Mouse (Mus musculus) right cerebral cortex, adult 2 months (tissue): Measurements from ENCODE around the gene Epm2aip1.

Source experiments
- DNase-seq, 2 experiments: peaks; one replicate each; pipeline ENCODE4 v3.0.0; 2021 to 2022; ENCODE audit warnings: low spot score in 2 of 2

Gene Epm2aip1

DNA sequence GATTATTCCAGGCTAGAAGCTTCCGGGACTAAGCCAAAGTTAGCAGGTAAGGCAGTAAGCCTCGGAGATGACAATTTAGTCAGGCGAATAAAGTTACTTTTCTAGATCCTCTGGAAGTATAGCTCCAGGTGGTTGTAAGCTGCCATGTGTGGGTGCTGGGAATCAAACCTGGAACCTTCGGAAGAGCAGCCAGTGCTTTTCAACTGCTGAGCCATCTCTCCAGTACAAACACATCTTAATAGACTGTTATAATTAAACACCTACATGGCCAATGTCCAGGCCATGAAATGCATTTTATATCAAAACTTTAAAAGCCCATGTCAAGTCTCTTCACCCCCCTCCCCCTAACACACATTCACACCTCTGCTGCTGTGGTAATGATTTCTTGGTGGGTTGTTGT is 16.2 kb downstream of the Epm2aip1 start:
- DNase-seq, result no peak

- no peak for DNase-seq
Measured at GRCm38 (mm10) chr9:111289294-111289831, 17.6 kb downstream of the Epm2aip1 start.

DNA sequence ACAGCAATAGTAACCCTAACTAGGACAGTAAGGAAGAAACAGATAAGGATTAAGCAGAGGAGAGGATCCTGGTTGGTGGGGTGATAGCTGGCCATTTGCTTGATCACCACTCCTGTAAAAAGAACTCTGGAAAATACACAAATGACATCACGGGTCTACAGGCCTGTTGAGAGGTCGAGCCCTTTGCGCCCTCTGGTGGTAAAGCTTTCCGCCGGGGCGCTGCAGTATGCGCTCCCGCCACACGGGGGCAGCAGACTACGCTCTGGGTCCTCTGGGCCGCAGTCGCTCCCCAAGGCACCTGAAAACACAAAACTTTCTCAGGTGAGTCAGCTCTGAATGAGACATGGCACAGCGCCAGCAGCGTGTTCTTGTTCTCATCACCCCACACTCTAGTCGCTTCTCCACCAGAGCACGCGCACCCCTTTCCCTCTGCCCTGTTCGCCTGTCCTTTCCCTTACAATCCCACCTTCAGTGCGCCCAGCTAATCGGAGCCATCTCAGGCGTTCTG is 18.2 kb downstream of the Epm2aip1 start:
- peak; percentile 96 to 98 for DNase-seq

DNA sequence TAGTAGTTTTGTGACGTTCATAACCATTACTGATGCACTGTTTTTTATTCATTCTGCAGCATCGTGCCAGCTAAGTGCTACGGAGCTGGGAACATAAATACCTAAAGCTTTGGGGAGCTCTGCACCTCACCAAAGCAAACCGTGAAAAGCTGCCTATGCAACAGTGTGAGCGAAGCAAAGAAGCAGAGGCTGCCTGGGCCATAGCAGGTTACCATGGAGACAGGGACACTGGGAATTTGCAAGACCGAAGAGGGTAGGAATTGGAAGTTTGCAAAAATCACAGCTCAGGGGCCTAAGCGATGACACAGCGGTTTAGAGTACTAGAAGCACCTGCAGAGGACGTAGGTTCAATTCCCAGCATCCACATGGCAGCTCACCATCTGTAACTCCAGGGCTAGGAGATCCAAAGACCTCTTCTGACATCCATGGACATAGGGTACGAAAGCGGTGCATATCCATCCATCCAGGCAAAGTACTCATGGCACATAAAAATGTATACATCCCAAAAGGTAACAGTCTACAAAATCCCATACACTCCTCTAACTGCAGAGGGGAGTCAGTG is 18.9 kb downstream of the Epm2aip1 start:
- peak in 1 of 2 experiments; percentile 30 for DNase-seq

DNA sequence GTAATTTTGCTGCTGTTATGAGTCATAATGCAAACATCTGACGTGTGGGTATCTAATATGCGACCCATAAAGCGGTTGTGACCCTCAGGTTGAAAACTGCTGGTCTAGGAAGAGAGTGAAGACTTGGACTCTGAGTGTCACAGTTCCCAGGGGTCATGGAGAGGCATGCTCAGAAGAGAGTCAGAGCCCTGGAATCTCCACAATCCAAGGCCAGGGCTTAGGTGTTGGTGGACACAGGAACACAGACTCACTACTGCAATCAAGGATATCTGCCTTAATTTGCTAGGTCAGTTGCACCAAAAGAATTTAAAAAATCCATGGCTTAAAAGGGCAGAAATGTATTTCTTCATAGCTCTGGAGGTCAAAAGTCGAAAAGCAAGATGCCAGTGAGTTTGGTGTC is 21.5 kb downstream of the Epm2aip1 start:
- DNase-seq, result no peak

DNA sequence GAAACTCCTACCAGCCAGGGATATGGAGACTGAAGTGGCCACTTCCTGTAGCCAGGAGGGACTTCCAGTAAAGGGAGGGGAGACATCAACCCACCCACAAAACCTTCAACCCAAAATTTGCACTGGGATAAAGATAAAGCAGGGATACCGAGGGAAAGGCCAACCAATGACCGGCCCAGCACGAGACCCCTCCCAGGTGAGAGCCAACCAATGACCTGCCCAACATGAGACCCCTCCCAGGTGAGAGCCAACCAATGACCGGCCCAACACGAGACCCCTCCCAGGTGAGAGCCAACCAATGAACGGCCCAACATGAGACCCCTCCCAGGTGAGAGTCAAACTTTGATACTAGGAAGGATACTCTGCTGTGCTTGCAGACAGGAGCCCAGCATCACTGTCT is 23.2 kb downstream of the Epm2aip1 start:
- no peak for DNase-seq

- no peak for DNase-seq
Measured at GRCm38 (mm10) chr9:111295323-111295722, 23.6 kb downstream of the Epm2aip1 start.

DNA sequence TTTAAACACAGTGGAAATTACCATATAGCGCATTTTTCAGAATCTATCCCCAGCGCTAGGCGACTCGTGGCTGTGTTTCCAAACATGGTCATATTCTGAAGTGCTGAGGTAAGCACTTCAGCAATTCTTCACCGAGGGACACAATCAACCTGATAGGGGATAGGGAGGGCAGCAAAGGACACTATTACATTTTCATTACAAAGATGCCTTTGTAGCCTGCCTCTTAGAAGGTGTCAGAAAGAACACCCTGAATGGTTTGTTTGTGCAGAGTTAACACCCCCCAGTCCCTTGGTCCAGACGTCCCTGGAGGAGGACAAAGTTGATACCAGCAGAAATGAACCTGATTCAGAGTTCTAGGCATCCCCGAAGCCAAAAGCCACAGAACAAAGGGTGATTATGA is 24.7 kb downstream of the Epm2aip1 start:
- no peak for DNase-seq

GRCm38 (mm10) chr9:111298606-111299005 is 26.9 kb downstream of the Epm2aip1 start:
- DNase-seq, result no peak

- DNase-seq, result peak; percentile 40 to 50
Measured at GRCm38 (mm10) chr9:111302196-111302831, 30.6 kb downstream of the Epm2aip1 start.

DNA sequence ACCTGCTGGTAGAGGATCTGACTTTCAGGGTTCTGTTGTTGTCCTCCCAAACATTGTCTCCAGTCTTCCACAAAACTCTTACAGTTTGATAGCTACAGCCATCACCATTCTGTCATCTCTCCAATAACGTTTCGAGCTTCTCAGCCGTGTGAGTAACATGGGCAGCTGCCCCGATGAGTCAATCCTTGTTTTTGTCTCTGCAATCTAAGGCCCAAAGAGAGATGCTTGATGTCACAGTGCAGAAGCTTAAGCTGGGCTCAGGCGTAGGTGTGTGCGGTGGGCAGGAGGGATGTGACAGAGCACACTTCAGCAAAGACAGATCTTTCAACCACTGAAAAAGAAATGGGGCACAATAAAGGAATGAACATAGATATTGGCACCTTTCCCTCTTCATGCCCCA is 32.3 kb downstream of the Epm2aip1 start:
- peak; percentile 51 to 57 for DNase-seq

DNA sequence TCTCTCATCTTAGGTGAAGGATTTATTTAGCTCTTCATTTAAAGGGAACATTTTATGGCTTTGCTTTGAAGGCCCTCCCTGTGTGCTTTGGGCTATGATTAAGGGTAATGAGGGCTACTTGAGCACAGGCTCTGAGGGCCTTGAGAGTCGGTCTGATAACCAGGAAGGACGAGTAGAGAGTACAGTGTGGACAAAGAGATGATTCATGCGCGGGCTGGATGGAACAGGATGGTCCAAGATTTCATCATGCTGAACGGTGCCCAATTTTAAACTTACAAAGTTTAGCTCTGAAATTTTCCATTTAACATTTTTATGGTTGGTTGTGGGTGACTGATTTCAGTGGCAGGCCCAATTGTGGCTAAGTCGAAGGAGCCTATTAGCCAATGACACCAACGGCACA is 34.4 kb downstream of the Epm2aip1 start:
- no peak for DNase-seq

DNA sequence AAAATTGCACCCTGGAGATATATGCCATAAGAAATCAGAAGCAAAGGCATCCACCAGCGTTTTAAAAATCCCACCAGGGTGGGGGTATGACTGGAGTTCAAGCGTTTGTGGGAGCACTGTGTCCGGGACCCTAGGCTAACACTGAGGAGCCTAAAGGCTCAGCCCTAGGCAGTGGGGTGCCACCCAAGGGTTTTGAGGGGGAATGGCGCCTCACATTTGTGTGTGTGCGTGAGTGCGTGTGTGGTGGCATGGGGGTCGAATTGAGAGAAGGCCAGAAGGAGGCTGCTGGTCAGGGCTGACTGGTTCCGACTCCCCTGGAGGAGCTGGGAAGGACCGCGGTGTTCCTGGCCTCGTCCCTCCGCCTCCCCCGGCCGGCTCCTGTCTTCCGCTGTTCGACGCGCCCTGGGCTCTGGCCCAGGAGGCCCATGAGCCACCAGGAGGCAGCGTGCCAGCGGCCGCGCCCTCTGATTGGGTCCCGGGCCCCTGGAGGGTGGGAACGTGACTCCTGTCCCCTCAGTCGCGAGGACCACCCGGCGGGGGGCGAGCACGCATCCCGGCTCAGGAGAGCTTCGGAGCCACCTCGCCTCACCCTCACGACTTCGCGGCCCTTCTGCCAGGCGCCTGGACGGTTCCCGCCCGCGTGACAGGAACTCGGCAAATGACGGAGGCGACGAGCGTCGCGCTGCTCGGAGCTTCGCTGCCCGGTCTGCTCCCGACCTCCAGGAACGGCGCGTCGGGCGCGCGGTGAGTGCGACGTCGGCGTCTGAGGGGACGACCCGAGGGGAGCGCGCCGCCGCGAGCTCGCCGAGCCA is 39.5 kb downstream of the Epm2aip1 start, which contains the start of gene Trank1:
TSS of gene Trank1 (plus strand) at position 709 of the 812 bp plus-strand sequence.
- peak; percentile 40 to 44 for DNase-seq

- DNase-seq, result peak; percentile 30 to 36
Measured at GRCm38 (mm10) chr9:111311843-111312441, 40.2 kb downstream of the Epm2aip1 start.

GRCm38 (mm10) chr9:111312442-111313141 is 40.9 kb downstream of the Epm2aip1 start:
- DNase-seq, result peak in 1 of 2 experiments; percentile 32

DNA sequence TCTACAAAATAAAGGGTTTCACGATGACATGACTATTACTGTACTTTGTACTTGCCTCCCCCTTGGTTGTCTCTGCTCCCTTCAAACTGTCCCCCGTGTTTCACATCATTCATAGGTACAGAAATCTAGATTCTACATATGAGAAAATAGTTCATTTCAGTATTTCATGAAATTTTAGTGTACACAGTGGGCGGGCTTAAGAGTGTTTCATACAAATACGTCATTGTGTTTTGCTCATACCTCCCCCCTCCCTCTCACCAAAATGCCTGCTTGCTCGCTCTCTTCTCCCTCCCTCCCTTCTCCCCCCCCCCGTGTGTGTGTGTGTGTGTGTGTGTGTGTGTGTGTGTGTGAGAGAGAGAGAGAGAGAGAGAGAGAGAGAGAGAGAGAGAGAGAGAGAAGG is 41.6 kb downstream of the Epm2aip1 start:
- peak in 1 of 2 experiments; percentile 27 for DNase-seq

DNA sequence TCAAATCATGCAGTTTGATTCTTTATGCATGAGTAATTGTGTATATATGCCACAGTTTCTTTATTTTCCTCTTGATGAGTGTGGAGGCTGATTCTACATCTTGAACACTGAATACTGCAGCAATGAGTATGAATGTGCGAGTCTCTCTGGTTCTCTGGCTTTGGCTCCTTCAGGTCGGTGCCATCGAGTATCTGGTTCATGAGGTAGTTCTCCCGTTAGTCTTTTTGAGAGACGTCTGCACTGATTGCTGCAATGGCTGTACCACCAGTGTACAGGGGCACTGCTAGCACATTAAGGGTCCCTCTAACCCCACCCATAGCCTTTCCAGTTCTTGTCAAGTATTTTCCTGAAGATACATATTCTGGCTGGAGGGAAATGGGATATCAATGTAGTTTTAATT is 42.1 kb downstream of the Epm2aip1 start:
- no peak for DNase-seq

DNA sequence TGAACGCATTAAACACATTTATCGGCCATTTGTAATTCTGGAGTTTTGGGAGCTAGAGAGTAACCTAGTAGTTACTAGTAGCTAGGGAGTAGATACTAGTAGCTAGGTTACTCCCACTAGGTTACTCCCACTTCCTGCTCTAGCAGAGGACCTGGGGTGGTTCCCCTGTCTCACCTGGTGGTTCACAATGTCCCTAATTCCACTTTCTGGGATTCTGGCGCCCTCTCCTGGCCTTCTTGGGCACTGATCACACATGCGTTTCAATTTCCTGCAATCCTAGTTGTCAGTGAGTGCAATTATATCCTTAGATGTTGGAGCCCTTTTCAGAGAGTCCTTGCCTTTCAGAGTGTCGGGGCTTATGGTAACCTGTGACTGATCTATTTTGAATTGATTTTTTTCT is 42.5 kb downstream of the Epm2aip1 start:
- peak; percentile 84 to 89 for DNase-seq

DNA sequence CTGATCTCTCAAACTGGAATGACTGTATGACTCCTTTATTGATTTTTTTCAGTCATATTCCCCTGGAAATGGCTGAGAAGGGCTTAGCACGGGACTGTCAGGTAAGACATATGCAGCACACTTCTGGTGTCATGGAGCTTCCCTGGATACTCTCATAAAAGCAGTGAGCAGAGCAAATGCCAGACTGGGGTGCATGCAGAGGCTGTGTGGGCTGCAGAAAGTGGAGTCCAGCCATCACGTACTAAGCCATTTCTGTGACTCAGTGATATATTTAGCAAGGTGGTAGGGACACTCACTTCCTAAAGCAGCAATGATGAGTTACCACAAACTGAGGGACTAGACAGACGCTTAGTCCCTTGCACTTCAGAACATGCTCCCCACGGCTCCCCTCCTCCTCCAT is 49.2 kb downstream of the Epm2aip1 start:
- DNase-seq, result peak; percentile 38 to 67

GRCm38 (mm10) chr9:111324881-111325280 is 53.2 kb downstream of the Epm2aip1 start:
- peak; percentile 39 to 42 for DNase-seq
